ENCODE assay signal across 7 mouse cellular contexts in the genomic region with DNA sequence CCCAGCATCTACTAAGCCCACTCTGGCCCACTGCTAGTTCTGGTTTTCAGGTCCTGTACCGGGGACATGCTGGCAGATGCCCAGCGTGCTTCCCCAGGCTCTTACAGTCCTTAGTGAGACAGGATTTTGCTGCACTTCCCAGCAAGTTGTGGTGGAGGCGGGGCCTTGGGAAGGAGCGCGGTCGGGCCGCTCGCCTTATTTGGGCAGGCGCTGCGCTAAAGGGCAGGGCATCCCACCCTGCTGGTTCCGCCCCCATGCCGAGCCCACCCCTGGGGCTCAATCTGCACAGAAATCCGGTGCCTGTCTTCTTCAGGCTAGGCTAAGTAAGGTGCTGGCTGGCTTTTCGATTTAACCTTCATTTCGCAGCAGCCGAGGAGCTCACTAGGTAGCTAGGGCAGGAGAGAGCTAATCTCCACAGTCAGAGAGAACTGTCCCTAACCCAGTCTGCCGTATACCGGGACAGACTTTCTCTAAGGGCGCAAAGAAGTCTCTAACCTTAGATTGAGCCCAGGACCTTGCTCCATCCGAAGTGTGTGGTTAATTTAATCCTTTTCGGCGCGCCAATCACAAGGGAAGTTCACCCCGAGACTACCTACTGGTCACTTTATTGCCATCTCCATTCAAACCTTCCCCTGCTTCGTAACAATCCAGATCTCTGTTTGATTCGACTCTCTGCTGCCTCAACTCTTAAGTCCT. TPM values are rescaled to one million over a fixed set of nuclear protein-coding genes. Genes with fewer than 3 reads are reported as not detected.
A peak's percentile ranks its signal among the peaks of the same experiment; 100 is the strongest.
DNase-seq lines count a peak whose midpoint lies in the region; ATAC-seq lines count a peak whose summit lies in the region.

No protein-coding gene starts in this region.

- no peaks in the 10 kb centered on the region for H3K9me3 ChIP-seq in liver, embryonic 15.5 days (replicated peaks)
- H3K9me3 ChIP-seq in neural tube, embryonic 11.5 days (ENCODE audit: control insufficient read depth, low read length), result no peaks in the 10 kb centered on the region

- no peaks in the 10 kb centered on the region for H3K36me3 ChIP-seq in liver, embryonic 15.5 days (replicated peaks)
- H3K36me3 ChIP-seq in neural tube, embryonic 11.5 days (ENCODE audit: control insufficient read depth, insufficient read depth, low read length), result no peaks in the 10 kb centered on the region

- H3K9ac ChIP-seq in liver, embryonic 15.5 days, result no peak overlapping the region
- H3K9ac ChIP-seq in neural tube, embryonic 11.5 days (ENCODE audit: low read length), result peak overlapping the region; percentile 9

- peaks cover 28% of the 10 kb centered on the region for H3K4me1 ChIP-seq in liver, embryonic 15.5 days (replicated peaks)
- 0 out of 2 replicates have a peak, but pooled peaks cover 3% of the 10 kb centered on the region for H3K4me1 ChIP-seq in neural tube, embryonic 11.5 days (ENCODE audit: control insufficient read depth, insufficient read depth, low read length)

- peak overlapping the region; percentile 35 for H3K4me3 ChIP-seq in liver, embryonic 15.5 days (replicated peaks)
- H3K4me3 ChIP-seq in neural tube, embryonic 11.5 days (ENCODE audit: low read depth, low read length), result 0 out of 2 replicates have a peak overlapping the region, but pooled peaks have one; percentile 8

- peak; percentile 83 for DNase-seq in Muller cell, postnatal 12 days (ENCODE audit: inconsistent ontology term)
- DNase-seq in brain, adult 2 months (ENCODE audit: low read depth, low spot score), result peak; percentile 34
- peak; percentile 75 for DNase-seq in gastrocnemius, postnatal 25 days
- peak; percentile 76 for DNase-seq in induced T-regulatory cell, adult 2 months (ENCODE audit: low read depth)
- peak; percentile 76 for DNase-seq in neural tube, embryonic 11.5 days (ENCODE audit: low spot score)
- DNase-seq in thymus, postnatal 4 days, result peak; percentile 78

- peak overlapping the region; percentile 55 for H3K4me2 ChIP-seq in liver, embryonic 15.5 days
- peak overlapping the region; percentile 46 for H3K4me2 ChIP-seq in neural tube, embryonic 11.5 days (ENCODE audit: low read depth)

- peaks cover 22% of the 10 kb centered on the region for H3K27me3 ChIP-seq in liver, embryonic 15.5 days
- H3K27me3 ChIP-seq in neural tube, embryonic 11.5 days (ENCODE audit: control insufficient read depth, insufficient read depth, low read length), result no peaks in the 10 kb centered on the region

- ATAC-seq in liver, embryonic 15.5 days (ENCODE audit: insufficient read depth), result peak; percentile 46; the same call in 1 of the 2 replicates
- no peak for ATAC-seq in neural tube, embryonic 11.5 days (ENCODE audit: insufficient read depth, low FRiP score, low TSS enrichment)

- 10% methylated on average over 26 of the region's 26 CpGs for WGBS in liver, embryonic 15.5 days (ENCODE audit: insufficient replicate concordance)
- WGBS in neural tube, embryonic 11.5 days, result 5% methylated on average over 26 of the region's 26 CpGs

- H3K27ac ChIP-seq in liver, embryonic 15.5 days (replicated peaks), result no peak overlapping the region
- H3K27ac ChIP-seq in neural tube, embryonic 11.5 days (ENCODE audit: low read depth, low read length), result no peak overlapping the region

RNA-seq across cellular contexts. Expression of gene Txn2, which starts 23.4 kb away (rescaled TPM):
- total RNA-seq in gastrocnemius, postnatal 25 days (2021), result 100 to 1,000 TPM; 210 to 254 TPM
- 185 and 208 TPM in 2 replicates for polyA plus RNA-seq in liver, embryonic 15.5 days (2015; fragmentation: Nextera tagmentation; extraction: Ambion mirVana)
- polyA plus RNA-seq in neural tube, embryonic 11.5 days (2014; fragmentation: Nextera tagmentation; extraction: Ambion mirVana), result 262 and 277 TPM in 2 replicates

RNA-seq across cellular contexts. Expression of gene Foxred2, which starts 51.1 kb away (rescaled TPM):
- under 1 TPM; 0.54 to 0.86 TPM for total RNA-seq in gastrocnemius, postnatal 25 days (2021)
- polyA plus RNA-seq in liver, embryonic 15.5 days (2015; fragmentation: Nextera tagmentation; extraction: Ambion mirVana), result 1.1 and 1.4 TPM in 2 replicates
- 4.1 and 5.7 TPM in 2 replicates for polyA plus RNA-seq in neural tube, embryonic 11.5 days (2014; fragmentation: Nextera tagmentation; extraction: Ambion mirVana)
